Mouse (Mus musculus): Measurements from ENCODE around the gene Ap2a1.

The Ap2a1 gene

GRCm38 (mm10) chr7:44864595-44865542 lies 64.4 kb downstream of the Ap2a1 start:
- peak; percentile 52 for DNase-seq

- DNase-seq: no peak
These were observed 65.3 kb downstream of the Ap2a1 start for GRCm38 (mm10) chr7:44863982-44864494.

- no peak for DNase-seq
These were observed 66.1 kb downstream of the Ap2a1 start for GRCm38 (mm10) chr7:44863210-44863609.

DNA sequence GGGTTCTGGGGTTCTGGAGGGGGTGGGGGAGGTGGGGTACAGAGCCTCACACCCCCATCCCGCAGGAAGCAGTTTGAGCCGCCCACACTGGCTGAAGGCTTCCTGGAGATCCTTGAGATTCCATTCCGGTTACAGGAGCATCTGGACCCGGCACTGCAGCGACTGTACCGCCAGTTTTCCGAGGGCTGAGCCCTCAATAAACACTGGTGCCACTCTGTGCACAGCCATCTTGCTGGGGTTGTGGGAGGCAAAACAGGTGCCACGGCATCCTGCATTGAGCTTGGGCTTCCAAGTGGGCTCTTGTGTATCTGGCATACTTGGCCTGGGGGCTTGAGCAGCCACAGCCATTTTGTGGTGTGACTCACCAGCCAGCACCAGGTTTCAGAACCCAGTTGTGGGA lies 66.9 kb downstream of the Ap2a1 start:
- no peak for DNase-seq

DNA sequence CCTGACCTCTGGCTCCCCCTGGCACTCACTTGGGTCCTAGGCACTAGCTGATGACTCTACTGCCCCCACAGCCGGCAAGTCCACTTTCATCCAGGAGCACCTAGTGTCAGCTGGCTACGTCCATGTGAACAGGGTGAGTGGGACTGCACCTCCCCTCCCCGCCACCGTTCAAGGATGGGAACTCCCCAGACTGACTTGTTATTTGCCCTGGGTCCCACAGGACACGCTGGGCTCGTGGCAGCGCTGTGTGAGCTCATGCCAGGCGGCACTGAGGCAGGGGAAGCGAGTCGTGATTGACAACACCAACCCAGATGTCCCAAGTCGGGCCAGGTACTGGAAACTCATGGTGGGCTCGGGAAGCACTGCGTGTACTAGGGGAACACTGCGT lies 67.9 kb downstream of the Ap2a1 start:
- DNase-seq: no peak

DNA sequence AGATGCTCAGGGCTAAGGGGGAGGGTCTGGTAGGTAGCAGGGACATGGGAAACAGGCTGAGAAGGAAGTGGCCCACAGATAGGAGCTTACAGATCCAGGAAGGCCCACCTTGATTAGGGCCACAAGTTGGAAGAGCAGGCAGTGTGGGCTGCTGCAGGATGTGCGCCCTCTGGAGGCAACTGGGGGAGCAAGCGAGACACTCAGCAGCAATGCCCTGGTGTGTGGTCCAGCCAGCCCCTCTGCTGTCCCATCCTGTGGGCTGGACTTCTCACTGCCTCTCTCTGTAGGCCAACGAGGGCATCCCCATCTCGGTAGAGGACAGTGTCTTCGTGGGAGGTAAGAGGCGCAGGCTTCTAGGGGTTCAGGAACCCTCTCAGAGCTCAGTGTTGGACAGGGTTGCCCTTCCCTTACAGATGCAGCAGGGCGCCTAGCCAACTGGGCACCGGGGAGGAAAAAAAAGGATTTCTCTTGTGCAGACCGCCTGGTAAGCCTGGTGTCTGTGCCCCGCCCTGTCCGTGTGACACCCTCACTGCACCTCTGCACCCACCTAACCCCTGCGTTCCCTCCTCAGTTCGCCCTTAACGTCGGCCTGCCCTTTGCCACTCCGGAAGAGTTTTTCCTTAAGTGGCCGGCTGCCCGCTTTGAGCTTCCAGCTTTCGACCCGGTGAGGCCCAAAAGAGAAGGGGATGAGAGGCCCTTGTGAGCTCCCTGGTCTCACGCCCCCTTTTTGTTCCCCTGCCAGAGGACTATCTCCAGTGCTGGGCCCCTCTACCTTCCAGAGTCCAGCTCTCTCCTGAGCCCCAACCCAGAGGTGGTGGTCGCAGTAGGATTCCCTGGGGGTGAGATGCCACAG lies 68.5 kb downstream of the Ap2a1 start:
- peak; percentile 88 for DNase-seq

DNA sequence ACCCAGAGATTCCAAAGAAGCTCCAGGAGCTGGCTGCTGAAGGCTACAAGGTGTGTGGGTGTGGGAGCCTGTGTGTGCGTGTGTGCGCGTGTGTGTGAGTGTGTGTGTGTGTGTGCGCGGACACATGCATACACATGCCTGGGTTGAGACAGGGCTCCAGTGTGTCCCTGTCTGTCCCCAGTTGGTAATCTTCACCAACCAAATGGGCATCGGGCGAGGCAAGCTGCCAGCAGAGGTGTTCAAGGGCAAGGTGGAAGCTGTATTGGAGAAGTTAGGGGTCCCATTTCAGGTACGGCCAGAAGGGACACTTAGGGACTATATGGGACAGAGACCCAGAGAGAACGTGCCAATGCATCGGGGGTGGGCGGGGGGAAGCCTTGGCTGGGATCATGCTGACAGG lies 69.4 kb downstream of the Ap2a1 start:
- no peak for DNase-seq

DNA sequence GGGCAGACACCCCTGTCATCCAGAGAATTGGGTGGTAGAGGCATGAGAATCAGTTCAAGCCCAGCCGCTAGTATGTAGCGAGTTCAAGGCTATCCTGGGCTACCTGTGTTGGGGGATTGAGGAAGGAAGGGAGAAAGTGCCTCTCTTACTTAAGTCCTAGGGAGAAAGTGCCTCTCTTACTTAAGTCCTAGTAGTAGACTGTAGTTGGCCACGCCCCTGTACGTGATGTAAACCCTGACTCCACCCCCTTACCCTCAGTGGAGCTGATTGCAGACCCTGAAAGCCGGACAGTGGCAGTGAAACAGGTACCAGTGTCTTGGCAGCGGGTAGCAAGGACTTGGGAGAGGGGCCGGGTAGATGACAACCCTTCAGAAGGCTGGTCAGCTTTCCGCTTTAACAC lies 71.4 kb downstream of the Ap2a1 start:
- peak; percentile 60 for DNase-seq

DNA sequence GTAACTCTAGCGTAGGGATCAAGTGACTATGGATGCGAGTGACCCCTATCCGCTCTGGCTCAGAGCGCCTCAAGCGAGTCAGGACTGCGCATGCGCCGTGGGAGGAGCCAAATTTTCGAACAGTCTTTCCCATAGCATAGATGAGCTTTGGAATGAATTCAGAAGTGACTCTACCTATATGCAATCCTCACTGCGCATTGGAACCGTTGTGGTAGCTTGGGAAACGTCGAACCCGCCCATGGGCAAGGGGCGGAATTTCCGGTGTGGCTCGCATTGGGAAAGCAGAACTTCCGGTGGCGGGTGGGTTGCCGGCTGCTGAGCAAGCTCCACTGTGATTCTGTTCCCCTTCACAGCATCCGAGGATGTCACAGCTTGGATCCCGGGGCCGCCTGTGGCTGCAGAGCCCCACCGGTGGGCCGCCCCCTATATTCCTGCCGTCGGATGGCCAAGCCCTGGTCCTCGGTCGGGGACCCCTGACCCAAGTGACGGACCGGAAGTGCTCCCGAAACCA lies 72.2 kb downstream of the Ap2a1 start, which contains the start of gene Pnkp:
Pnkp (plus strand) TSS at position 98 of the 511 bp plus-strand sequence.
- DNase-seq: peak; percentile 89

DNA sequence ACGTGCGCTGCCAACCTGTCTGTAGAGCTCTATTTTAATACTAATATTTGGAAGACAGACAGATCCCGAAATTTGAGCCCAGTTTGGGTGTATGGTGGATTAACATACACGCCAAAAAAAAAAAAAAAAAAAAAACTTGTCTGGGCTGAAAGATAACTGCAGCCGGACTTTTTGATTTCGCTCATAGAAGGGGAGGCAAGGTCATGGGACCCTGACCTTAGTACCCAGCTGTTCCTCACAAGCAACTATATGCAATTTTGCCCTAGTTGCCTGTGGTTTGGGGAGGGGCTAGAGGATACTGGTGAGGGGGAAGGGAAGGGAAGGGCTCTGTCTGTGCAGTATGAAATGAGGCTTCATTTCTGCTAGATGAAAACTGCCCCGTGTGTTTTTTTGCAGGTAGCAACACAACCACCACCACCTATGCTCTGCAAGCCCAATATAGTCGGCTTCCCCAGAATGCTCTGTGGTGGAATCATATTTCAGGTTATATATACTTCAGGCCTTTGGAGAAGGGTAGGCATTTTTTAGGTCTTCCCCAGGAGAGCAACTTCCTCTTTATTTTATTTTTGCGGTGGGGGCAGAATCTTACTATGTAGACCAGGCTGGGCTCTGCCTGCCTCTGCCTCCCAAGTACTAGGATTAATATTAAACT lies 72.9 kb downstream of the Ap2a1 start:
- no peak for DNase-seq

DNA sequence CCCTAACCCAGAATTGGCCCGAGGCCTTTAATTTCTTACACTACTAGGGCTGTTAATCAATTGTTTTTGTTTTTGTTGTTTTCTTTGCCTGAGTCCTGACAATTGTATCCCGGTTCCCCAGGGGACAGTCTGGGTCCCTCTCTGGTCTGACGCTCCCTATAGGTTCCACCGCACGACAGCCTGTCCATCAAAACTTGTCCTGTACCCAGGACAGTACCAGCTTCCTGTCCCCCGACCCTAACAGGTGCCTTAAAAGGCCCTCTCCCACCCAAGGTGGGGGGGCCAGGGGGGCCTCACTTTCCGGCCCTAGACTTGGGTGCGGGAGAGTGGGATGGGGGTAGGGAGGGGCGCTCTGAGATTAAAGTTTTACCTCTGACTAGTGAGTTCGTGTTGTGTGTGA lies 74.3 kb downstream of the Ap2a1 start:
- peak; percentile 46 for DNase-seq

- DNase-seq: peak; percentile 93
These were observed 74.8 kb downstream of the Ap2a1 start for GRCm38 (mm10) chr7:44854356-44855031.

DNA sequence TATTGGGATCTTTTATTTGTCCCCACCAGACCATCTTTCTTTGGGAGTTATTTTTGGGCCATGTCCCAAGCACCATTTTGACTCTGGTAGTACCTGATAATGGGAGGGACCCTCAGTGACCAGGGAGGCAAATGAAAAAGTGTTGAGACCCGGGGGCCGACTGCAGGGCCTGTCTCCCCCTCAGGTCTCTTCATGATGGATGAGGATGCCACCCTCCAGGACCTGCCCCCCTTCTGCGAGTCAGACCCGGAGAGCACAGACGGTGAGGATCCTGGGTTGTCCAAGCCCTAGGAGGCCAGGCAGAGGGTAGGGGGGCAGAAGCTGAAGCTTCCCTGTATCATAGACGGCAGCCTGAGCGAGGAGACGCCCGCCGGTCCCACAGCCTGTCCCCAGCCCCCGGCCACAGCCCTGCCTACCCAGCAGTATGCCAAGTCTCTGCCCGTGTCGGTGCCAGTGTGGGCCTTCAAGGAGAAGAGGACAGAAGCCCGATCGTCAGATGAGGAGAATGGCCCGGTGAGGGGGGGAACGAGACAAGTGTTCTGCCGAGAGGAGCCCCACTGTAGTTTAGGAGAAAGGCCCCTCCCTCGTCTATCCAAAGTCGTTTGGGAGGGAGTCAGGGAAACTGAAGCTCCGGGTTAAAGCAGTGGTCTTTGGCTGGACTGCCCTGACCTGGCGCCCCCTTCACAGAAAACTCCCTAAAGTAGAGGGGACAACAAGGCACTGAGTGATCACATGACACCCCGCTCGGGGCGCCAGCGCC lies 75.5 kb downstream of the Ap2a1 start:
- peak; percentile 54 for DNase-seq

DNA sequence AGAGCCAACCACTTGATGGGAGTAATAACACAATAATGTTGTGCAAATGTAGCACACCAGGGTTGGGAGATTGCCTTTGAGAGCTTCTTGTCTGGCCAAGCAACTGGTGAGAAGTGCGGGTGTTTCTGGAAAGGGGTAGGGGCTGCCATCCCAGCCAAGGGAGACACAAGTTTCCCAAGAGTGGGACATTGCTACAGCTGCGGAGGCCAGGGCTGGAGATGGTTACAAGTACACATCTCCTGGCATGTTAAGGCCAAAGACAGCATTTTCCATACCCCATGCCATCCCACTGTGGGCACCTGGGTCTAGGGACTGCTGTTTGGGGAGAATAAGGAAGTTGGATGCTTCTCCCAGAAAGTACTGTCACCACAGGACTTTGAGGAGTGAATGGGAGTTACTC lies 76.2 kb downstream of the Ap2a1 start:
- no peak for DNase-seq

DNA sequence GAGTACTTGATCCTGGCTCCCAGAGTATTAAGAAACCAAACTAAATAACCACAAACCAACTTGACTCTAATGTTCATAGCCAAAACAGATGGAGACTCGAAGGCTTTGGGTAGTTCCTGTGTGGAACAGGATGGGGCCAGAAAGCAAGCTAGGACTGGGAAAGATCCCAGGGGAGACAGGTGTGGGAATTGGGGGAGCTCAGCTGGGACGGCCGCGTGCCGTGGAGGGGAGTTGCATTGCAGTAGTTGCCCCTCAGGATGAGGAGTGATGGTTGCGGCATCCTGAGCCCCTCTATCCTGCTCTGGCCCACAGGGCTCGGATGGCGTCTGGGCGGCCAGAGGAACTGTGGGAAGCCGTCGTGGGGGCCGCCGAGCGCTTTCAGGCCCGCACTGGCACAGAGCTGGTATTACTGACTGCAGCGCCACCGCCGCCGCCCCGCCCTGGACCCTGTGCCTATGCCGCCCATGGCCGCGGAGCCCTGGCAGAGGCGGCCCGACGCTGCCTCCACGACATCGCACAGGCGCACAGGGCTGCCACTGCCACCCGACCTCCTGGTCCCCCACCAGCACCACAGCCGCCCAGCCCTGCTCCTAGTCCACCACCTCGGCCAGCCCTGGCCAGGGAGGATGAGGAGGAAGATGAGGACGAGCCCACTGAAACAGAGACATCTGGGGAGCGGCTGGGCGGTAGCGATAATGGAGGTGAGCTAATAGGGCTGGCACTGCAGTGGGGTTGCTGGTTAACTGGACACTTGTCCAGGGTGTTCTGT lies 76.9 kb downstream of the Ap2a1 start:
- DNase-seq: no peak

DNA sequence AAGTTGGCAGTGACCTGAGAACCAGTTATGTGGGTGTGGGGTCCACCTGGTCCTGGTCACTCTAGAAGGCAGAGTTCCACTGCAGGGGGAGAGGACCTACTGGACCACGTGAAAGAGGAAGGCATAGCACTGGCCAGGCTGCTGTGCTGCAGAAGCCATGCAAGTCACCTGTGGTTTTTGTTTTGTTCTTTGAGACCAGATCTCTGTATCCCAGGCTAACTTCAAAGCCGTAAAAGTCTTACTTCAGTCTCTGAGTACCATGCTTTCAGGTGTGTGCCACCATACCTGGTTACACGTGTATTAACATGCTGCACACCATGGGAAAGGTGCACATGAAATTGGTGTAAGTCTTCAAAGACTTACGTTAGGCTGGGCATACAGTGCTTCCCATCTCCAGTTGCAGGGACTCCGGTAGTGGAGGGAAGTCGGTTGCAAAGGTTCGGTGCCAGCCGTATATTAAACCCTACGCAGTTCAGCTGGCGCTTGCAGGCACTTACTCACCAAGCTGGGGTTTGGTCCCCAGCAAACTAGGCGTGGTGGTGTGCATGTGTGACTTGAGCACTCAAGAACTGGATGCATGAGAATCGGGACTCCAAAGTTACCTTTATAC lies 77.6 kb downstream of the Ap2a1 start:
- no peak for DNase-seq

DNA sequence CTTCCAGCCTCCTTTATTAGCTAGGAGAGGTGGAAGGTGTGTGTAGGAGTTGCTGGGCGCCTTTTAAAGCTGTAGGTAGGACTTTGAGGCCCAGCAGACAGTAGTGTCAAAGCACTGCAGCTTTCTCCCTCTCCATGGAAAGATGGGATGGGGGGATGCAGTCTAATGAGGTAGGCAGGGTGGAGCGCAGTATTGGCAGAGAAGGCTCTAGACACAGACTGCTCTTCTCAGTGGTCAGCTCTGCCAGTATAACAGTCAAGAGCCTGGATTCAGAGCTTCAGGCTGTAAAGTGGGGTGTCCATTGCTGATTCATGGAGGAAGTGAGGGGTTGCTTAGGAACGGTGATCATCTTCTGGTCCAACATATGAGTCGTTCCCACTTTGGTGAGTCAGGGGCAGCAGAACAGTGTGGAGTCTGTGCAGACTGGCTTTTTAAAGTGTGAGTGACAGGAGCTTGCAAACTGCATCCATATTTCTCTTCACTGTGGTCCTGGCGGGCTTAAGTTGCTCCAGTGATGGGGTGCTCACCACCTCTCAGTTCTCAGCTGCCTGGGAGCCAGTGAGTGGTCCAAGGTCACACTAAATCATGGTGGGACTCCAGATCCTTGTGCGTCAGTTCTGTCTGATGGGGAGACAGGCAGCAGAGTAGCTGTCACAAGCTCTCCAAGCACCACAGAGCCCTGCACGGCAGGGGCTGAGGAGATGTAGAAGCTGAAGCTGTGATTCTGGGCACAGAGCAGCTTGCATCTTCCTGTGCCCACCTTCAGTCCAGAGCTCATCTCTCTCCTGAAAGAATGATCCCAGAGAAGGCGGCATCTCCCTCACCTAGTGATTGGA lies 78.3 kb downstream of the Ap2a1 start:
- no peak for DNase-seq

Data from kidney, postnatal 10 days (tissue).